Mouse (Mus musculus) heart, adult 9 months (tissue): ENCODE data around the gene Lyl1.
A peak's percentile ranks its signal among the peaks of the same experiment; 100 is the strongest.

Experiments used
- DNase-seq, 2 experiments: peaks; one replicate each; pipeline ENCODE4 v3.0.0; 2022; ENCODE audit warnings: low spot score in 2 of 2

Lyl1 gene

DNA sequence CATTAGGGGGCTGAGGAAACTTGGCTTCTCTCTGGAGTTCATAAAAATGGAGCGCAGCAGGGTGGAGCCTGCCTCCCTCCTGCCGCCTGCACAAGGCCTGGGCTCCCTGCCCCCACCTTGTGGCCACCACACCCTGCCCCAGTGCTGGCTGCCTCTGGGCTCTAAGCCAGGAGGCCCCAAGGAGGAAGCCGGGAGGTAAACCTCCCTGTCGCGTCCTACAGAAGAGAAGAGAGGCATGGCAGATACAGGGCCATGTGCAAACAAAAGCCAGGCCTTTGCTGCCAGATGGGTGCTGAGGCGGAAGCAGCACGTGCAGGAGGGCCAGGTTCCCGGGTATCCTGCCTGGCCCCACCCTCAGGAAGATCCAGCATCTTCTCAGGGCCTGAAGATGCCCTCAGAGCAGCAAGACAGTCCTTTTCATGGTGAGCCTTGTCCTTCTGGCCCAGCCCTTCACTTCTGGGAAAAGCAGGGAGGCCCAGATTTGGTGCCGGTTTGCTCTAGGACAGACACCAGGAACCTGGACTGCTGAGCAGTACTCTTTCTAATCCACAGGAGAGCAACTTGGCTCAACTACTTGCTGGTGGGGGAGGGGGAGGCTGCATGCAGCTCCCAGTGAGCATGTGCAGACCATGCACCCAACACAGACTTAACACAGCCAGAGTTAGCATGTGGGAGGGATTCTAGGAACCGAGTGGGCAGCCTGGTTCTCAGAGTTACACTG lies 21.8 kb downstream of the Lyl1 start, which contains the start of gene G430095P16Rik:
Gene G430095P16Rik (plus strand): TSS at position 158 of the 721 bp plus-strand sequence.
- DNase-seq = peak; percentile 84 to 85

DNA sequence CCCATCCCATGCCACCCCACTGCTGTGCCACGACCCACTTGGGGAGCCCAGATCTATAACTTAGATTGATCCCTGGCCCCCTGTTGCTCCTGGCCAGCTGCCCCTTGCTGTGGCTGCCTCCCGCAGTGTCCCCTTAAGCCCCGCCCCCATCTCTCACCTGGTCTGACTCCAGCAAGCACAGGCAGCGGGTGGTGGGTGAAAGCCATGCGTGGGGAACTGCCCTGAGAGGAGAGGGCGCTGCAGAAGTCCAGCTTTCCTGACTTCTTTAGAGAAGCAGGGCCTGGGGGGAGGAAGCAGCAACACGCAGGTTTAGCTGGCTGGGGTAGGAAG lies 22.3 kb downstream of the Lyl1 start:
- DNase-seq = no peak

DNA sequence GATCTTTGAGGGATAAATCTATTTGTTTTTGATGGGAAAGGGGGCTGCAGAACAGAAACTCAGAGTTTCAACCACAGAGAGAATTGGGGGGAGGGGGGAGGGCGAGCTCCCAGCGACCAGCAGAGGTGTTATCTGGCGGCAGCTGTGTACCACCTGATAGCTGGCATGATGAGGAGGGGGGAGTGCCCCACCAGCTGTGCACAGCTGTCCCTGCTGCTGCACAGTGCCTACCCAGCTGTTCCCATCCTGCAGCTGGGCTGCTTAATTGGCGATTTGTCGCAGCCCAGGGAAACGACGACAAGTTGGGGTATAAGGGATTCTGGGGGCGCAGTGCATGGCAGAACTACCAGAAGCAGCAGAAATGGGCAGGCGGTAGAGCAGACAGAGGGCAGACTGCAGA lies 23.4 kb downstream of the Lyl1 start:
- no peak for DNase-seq

DNA sequence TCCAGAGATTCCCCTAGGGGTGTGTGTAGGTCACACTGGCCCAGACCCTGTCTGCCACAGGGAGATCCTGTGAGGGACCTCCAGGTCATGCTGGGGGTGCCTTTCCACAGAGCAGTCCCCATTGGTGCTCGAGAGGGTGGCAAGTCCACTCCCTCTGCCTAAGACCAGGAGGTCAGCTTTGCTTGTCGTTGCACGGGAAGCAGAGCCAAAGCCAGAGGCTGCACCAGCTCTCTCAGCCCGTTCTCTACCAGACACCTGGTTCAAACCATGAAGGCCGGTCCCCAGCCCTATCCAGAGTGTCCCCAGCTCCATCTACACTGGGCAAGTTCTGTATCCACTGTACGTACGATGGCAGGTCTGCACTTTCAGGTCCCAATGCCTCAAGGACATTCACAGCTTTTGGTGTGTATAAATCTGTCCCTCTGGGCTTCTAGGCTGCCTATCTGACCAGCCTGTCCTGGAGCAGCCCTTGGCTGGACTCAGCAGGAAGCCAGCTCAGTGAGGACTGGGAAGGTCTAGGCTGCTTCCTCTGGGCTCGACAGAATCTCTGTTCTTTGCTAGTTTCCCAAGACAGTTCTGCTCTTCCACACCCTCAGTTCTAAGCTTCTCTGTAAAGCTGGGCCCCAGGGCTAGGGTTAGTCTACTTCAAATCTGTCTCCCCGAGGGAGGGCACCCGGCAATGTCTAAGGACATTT lies 24.1 kb downstream of the Lyl1 start:
- DNase-seq = no peak

DNA sequence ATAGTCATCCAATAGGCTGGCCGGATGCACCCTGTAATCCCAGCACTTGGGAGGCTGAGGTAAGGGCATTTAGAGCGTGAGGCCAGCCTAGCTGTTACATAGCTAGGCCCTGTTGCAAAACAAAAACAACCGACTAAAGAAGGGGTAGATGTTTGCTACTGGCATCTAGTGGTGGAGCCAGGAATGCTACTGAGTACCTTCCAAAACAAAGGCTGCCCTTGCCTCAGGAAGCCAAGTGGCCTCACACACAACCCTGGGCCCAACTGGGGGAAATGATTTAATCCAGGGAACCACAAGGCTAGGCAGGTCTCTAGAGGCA lies 24.6 kb downstream of the Lyl1 start:
- DNase-seq = peak; percentile 69 to 72

DNA sequence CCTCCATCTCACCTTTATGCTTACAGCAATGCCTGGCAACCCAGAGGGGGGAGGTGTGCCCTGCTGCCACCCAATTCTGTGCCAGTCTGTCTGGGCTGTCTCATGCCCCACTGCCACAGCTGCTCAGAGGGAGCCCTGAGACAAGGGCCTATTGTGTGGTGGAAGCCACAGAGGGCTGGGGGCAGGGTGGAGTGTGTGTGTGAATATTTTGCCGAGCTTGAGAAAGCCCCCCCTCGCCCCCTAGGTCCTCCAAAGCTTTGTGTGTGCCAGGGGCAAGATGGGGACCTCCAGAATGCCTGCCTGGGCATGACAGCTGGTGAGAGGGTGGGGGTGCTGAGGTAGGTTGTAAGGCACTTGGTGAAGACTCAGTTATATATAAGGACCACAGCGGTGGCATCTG lies 27.2 kb downstream of the Lyl1 start:
- DNase-seq = no peak

DNA sequence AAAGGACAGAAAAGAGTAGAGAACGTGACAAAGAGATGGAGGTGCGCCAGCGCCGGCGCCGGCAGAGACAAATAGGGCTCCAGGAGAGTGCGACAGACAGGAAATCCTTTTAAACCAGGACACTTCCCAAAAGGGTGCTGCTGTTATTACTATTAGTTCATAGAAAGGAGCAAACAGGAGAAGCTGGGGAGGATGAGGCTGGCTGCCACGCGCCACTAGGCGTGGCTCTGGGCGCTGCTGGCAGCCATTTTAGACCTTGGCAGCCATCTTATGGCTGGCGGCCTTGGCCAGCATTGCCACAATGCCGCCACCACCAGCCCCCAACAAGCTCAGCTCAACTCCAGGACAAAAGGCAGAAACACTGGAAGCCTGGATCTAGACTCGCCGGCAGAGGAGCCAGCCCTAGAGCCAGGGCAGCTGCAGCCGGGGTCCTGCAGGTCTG lies 28.7 kb downstream of the Lyl1 start:
- peak; percentile 73 to 83 for DNase-seq

DNA sequence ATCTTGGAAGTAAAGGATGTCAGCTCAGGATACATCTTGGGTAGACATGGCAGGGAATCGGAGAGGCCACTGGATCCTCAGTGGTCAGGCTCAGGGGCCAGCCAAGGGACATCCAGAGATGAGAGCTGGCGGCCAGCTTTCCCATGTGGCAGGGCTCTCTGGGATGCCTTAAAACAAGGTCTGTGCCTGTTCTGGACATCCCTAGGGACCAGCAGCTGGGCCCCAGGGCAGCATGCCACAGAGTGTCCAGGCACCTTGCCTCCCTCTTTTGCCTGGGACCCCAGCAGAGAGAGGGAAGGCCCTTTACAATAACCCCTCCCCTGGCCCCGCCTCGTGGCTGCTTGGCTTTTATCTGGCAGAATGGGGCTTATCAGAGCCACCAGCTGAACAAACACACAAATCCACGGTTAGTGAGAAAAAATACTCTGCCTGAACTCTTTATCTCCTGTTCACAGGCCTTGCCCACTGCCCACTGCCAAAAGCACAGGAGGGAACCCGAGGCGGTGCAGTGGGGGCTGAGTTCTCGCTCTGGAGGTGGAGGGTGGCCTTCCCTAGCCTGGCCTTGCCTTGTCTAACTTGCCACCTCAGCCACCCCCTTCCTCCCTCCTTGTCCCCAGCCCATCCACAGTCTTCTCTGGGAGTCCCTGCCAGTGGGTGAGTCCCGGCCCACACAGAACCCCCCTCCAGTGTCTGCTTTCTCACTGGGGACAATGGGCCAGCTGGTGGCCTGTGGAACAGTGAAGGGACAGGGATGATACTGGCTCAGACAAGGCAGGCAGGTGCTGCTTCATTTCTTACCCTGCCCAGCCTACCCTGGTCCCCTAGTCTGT lies 29.5 kb downstream of the Lyl1 start:
- peak; percentile 85 to 86 for DNase-seq

DNA sequence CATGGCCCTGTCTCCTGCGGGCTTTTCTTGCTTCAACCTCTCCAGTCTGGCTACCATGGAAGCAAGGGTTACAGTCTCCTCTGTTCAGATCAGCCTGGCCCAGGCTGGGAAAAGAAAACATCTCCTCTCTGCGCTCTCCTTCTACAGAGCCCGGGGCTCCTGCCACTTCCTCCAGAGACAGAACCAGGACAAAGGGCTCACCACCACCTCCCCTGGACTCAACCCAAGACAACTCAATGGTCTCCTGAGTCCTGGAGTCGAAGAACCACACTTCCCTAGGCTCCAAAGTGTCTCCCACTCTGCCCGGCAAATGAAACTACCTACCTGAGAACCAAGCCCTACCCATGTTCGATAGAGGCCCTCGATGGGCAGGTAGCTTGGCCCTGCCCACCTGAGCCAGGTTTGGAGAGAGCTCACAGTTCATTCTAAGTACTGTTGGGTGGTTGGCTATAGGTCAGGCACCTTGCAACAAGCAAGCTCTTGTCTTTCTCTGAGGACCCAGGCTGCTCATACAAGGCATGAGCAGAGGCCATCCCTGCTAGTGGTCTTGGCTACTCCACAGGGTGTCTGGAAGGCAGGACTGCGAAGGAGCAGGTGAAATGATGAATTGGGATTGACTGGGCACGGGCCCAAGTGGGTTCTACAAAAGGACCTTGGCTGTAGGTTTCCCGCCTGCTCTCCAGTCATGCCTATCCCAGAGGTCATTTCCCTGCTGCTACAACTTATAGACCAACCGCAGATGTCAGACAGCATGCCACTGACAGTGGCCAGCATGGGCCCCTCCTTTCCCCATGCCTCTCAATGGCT lies 30.3 kb downstream of the Lyl1 start:
- DNase-seq = no peak

DNA sequence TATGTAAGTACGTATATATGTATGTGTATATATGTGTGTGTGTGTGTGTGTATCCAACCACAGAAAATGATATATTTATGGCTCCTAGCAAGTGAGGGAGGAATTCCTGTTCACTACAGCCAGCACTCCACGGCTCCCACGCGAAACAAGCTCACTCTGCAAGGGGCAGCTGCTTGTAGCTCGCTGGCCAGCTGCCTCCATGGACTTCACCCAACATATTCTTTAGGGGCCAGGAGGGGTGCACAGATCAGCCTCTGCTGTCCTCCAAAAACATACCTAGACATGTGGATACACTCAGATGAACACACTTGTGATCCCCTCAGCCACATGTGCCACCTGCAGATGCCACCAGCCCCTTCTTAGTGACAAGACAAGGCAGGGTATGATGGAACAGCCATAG lies 31.3 kb downstream of the Lyl1 start:
- DNase-seq = no peak

DNA sequence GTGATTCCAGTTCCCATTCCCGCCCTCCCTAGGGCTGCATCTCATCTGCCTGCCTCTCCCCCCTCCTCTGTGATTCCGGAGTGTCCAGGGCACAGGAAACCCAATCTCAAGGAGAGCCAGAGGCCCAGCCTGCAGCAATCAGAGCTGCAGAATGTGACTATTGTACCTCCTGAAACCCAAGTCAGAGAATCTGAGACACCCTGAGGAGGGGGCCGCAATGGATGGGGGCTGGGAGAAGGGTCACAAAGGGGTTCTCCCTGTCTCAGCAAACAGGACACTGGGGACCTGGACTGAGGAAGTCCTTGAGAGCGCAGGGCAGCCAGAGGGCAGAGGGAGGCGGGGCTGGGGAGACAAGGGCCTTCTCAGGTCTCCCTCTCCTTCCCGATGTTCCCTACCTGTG lies 31.7 kb downstream of the Lyl1 start:
- no peak for DNase-seq

DNA sequence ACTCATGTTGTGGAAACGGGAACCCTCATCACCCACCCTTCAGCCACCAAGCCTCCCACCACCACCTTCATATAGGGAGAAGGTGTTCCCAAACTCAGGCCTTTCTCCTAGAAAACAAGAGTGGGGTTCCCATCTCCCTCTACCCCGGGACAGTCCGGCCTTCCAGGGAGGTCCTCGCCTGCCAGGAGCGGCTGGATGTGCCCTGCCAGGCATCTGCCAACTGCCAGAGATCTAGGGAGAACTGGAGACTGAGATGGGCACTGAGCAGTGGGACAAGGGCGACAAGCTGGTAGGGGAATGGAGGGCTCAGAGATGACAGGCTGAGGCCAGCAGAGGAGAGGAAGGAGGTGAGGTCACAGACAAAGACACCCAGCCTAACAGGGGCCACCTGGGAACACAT lies 32.7 kb downstream of the Lyl1 start:
- DNase-seq = no peak

DNA sequence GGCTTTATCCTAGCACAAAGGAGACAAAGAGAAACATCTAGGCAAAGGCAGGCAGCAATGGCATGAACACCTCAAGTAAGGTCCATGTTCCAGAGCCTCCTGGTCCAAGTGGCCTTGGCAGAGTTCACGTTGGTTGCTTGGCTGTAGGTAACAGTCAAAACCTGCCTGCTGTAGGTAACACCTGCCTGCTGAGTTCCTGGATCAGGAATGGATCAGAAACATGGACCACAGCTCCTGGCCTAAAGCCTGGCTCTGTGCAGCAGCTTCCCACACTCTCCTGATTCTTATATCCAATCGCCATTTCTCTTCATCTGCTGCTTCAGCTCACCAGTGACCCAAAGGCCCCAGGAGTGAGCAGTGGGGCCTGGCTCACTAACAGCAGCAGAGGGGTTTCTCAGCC lies 33.4 kb downstream of the Lyl1 start:
- DNase-seq = no peak

DNA sequence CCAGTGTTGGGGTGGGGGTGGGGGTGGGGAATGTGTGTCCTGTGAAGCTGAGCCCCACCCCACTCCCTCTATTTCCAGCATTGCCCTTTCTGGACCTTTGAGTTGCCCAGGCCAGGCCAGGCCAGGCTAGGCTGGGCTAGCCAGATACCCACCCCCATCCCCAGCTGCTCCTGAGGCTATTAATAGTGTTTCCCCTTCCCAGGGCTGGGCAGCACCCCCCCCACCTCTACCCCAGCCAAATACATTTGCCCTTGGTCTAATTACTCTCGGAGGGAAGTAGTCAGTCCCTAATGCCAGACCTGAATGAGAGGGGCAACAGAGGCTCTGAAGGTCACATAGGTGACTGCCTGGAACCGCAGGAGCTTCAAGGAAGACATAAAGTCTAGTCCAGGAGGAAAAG lies 34.3 kb downstream of the Lyl1 start:
- peak; percentile 59 to 61 for DNase-seq

DNA sequence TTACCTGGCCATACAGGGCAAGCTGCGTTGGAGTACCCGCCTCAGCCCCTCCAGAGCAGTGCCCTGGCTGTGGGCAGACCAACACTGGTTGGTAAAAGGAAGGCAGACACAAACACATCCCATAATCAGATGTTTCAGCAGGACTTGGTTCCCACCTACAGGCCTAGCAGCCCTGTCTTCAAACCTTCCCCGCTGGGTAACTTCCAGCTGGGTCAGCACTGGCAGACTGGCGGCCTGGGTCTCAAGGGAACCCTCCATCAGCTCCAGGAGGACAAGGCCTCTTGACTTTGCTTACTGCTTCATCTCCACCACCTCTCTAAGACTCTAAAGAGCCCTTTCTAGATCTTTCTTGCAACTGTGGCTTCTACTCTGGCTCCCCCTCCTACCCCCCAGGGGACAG lies 35.3 kb downstream of the Lyl1 start:
- no peak for DNase-seq

DNA sequence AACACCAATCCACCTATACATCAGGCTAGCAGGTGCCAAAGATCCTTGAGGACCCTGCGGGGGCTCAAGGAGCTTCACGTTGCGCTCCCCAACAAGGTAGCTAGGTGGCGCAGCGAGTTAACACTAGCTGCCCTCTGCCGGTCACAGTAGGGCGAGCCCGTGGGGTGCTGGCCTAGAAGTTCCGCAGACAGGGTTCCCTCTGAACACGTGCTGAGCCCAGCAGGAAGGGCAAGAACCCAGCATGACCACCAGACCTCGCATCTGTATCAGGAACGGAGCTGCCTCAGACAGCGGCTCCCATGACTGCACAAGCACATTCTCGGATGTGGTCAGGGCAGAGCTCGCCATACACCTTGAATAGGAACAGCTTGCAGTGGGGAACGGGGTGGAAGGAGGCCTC lies 36.4 kb downstream of the Lyl1 start:
- peak; percentile 81 to 83 for DNase-seq

DNA sequence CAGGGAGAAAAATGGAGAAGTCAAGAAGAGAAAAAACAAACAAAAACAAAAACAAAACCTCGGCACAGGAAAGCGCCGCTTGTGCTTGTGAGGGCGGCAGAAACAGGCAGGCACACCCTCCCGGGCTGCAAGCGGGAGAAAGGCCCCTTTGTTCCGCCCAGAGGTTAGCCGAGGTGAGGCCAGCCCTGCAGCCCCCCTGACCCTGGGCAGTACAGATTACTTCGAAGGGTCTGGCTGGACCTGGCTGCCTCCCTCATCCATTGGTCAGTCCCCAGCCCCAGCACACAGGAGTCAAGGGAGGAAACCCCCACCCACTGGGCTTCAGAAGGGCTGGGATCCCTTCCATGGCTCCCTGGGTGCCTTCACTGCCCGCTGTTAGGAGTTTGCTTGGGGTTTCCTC lies 37.0 kb downstream of the Lyl1 start:
- no peak for DNase-seq

DNA sequence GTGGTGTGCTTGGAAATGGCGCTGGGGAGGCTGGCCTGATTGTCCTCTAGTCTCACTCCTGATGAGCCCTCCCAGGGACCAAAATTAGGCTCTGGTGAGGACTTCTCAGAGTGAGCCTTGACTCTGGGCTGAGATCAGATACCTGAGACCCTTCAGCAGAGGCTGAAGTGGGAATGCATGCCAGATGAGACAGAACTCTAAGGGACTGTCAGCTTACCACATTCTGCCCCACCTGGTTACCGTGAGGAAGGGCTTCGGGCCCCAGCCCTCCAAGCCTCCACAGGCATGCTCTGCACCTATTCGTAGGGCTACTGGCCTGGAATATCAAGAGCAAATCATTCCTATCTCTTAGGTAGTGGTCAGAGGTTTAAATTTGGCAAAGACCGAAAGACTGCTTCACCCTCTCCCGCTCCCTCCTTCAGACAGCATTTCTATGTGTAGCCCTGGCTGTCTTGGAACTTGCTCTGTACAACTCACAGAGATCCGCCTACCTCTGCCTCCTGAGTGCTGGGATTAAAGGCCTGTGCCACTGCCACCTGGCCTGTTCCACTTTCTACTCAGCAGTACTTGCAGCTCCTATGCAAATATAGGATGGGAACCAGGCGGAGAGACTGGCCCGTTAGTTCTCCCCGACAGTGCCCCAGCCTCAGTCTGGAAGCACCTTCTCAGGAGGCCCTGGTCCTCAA lies 37.6 kb downstream of the Lyl1 start:
- no peak for DNase-seq

DNA sequence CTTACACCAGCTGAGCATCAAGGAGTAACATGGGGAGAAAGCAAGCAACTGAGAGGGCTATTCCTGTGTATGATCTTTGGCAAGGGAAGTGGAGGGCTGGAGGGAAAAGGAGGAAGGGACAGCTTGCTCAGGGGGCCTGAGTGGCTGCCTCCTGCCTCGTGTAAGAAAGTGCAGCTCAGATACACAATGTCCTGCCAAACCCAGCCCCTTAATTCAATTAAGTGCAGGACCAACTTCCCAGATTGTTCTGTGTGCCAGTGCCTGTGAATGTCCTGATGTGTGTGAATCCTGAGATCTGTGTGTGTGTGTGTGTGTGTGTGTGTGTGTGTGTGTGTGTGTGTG lies 38.1 kb downstream of the Lyl1 start:
- DNase-seq = no peak

DNA sequence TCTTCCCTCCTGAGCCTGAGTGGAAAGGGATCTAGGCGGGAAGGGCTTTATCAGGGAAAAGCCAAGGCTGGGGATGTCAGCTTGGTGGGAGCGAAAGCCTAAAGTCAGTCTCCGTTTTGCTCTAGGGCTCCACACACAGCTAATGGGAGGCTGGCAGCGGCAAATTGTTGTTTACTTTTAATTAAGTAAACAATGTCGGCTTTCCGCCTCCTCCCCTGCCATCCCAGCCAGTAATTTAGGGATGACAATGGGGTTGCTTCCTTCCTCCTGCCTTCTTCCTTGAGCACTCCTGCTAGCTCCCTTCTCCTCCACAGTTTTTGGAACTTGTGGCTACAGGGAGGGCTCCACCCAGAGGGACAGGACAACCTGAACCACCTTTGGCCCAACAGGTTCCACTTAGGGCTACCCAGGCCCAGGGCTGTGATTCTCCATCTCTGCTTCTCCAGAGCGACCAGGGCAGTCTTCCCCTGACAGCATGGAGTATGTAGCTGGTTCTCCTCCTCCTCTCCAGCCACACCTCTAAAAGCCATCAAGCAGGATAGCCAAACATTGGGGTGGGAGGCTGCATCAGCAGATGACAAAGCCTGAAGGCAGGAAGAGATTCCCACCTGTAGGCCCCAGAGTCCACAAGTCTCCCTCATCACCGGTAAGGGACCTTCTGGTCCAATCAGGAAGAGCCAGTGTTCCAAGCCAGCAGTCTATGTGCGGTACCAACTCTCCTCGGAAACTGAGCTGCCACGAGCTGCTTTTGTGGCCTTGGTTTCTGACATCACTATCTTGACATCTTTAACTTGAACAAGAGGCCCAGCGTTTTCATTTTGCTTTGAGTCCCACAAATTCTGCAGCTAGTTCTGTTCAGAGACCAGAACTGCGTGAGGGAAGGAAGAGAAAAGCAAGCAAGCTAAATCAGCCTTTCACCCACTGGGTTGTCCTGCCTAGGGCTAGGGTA lies 39.9 kb downstream of the Lyl1 start:
- DNase-seq = no peak
